Mouse (Mus musculus) cerebellum, postnatal 4 days (tissue): ENCODE data around the gene Plcb4.

ENCODE experiments used
- DNase-seq, 2 experiments: peaks; one replicate each; pipeline ENCODE4 v3.0.0; 2022; ENCODE audit warnings: low spot score in 2 of 2, mixed read lengths in 1 of 2

Plcb4 gene

GRCm38 (mm10) chr2:135759499-135760095, 100.8 kb downstream of the Plcb4 start:
- DNase-seq: no peak

GRCm38 (mm10) chr2:135761226-135761802, 102.5 kb downstream of the Plcb4 start:
- no peak for DNase-seq

- DNase-seq: no peak
These were observed 105.9 kb downstream of the Plcb4 start for GRCm38 (mm10) chr2:135764706-135765105.

GRCm38 (mm10) chr2:135766471-135767063, 107.8 kb downstream of the Plcb4 start:
- no peak for DNase-seq

GRCm38 (mm10) chr2:135767535-135767934, 108.7 kb downstream of the Plcb4 start:
- no peak for DNase-seq

- DNase-seq: no peak
These were observed 110.9 kb downstream of the Plcb4 start for GRCm38 (mm10) chr2:135769701-135770100.

GRCm38 (mm10) chr2:135770226-135770625, 111.4 kb downstream of the Plcb4 start:
- DNase-seq: no peak

- DNase-seq: no peak
These were observed 114.6 kb downstream of the Plcb4 start for GRCm38 (mm10) chr2:135773194-135773972.

GRCm38 (mm10) chr2:135775026-135775425, 116.2 kb downstream of the Plcb4 start:
- no peak for DNase-seq

- DNase-seq: no peak
These were observed 117.4 kb downstream of the Plcb4 start for GRCm38 (mm10) chr2:135776131-135776775.

- no peak for DNase-seq
These were observed 122.6 kb downstream of the Plcb4 start for GRCm38 (mm10) chr2:135781391-135781790.

GRCm38 (mm10) chr2:135787415-135787814, 128.6 kb downstream of the Plcb4 start:
- no peak for DNase-seq

GRCm38 (mm10) chr2:135792907-135793306, 134.1 kb downstream of the Plcb4 start:
- DNase-seq: no peak

- DNase-seq: no peak
These were observed 137.9 kb downstream of the Plcb4 start for GRCm38 (mm10) chr2:135796684-135797083.

- DNase-seq: no peak
These were observed 139.1 kb downstream of the Plcb4 start for GRCm38 (mm10) chr2:135797677-135798546.

- no peak for DNase-seq
These were observed 140.4 kb downstream of the Plcb4 start for GRCm38 (mm10) chr2:135799149-135799770.

- no peak for DNase-seq
These were observed 141.6 kb downstream of the Plcb4 start for GRCm38 (mm10) chr2:135800385-135800784.

- no peak for DNase-seq
These were observed 144.2 kb downstream of the Plcb4 start for GRCm38 (mm10) chr2:135802878-135803450.

- no peak for DNase-seq
These were observed 147.2 kb downstream of the Plcb4 start for GRCm38 (mm10) chr2:135805748-135806685.
